17 mouse cellular contexts compared by ENCODE assay signal in genomic region chr9:26737116-26737515, GRCm38 (mm10). TPM values are rescaled to one million over a fixed set of nuclear protein-coding genes. Genes with fewer than 3 reads are reported as not detected.
DNase-seq lines count a peak whose midpoint lies in the region; ATAC-seq and TF ChIP-seq lines count a peak whose summit lies in the region.
"Had no signal": no experiment of that assay in that cellular context is flagged by ENCODE, and none has a peak within 500 bp of the region (broad histone marks: within the 10 kb centered on the region; RNA-seq: fewer than 3 reads in every experiment).

No protein-coding gene starts in this region.

- H3K36me3 ChIP-seq in forebrain, embryonic 14.5 days (ENCODE audit: control insufficient read depth, insufficient read depth, low read length) = no peaks in the 10 kb centered on the region; the same call in 1 of the 2 replicates
- no peaks in the 10 kb centered on the region for H3K36me3 ChIP-seq in forebrain, embryonic 12.5 days (replicated peaks)
- H3K36me3 ChIP-seq in midbrain, postnatal 0 days (ENCODE audit: insufficient read depth, low read length) = no peaks in the 10 kb centered on the region
- H3K36me3 ChIP-seq: embryonic facial prominence, embryonic 15.5 days; limb, embryonic 12.5 days had no signal

- no peak overlapping the region for H3K27ac ChIP-seq in forebrain, embryonic 14.5 days (ENCODE audit: low read depth, low read length)
- H3K27ac ChIP-seq in forebrain, embryonic 12.5 days = no peak overlapping the region
- H3K27ac ChIP-seq in midbrain, postnatal 0 days (ENCODE audit: low read depth, low read length) = no peak overlapping the region
- H3K27ac ChIP-seq: embryonic facial prominence, embryonic 15.5 days; limb, embryonic 12.5 days had no signal

- peaks cover 25% of the 10 kb centered on the region for H3K4me1 ChIP-seq in forebrain, embryonic 14.5 days (ENCODE audit: control insufficient read depth, insufficient read depth, low read length)
- H3K4me1 ChIP-seq in forebrain, embryonic 12.5 days = peaks cover 28% of the 10 kb centered on the region
- H3K4me1 ChIP-seq in midbrain, postnatal 0 days (ENCODE audit: insufficient read depth, low read length) = peaks cover 17% of the 10 kb centered on the region; the same call in 1 of the 2 replicates

- peak overlapping the region; percentile 23; the same call in 1 of the 2 replicates for H3K4me2 ChIP-seq in forebrain, embryonic 14.5 days (ENCODE audit: low read length)
- no peak overlapping the region for H3K4me2 ChIP-seq in forebrain, embryonic 12.5 days
- H3K4me2 ChIP-seq in midbrain, postnatal 0 days (ENCODE audit: low read depth, low read length, poor library complexity, severe bottlenecking) = peak overlapping the region; percentile 83
- H3K4me2 ChIP-seq: embryonic facial prominence, embryonic 15.5 days; limb, embryonic 12.5 days had no signal

- no peak overlapping the region for H3K9ac ChIP-seq in forebrain, embryonic 14.5 days (ENCODE audit: low read length)
- no peak overlapping the region for H3K9ac ChIP-seq in forebrain, embryonic 12.5 days
- H3K9ac ChIP-seq in midbrain, postnatal 0 days (replicated peaks; ENCODE audit: low read length, poor library complexity, severe bottlenecking) = peak overlapping the region; percentile 24; the same call in 1 of the 2 replicates
- H3K9ac ChIP-seq: embryonic facial prominence, embryonic 15.5 days; limb, embryonic 12.5 days had no signal

- no peak for TF ChIP-seq CTCF in midbrain, postnatal 0 days (IDR thresholded peaks at IDR 0.05)

- H3K4me3 ChIP-seq in forebrain, embryonic 14.5 days (ENCODE audit: low read depth, low read length) = no peak overlapping the region
- no peak overlapping the region for H3K4me3 ChIP-seq in forebrain, embryonic 12.5 days (replicated peaks)
- peak overlapping the region; percentile 22; the same call in 1 of the 2 replicates for H3K4me3 ChIP-seq in midbrain, postnatal 0 days (ENCODE audit: low read depth, low read length)
- H3K4me3 ChIP-seq: embryonic facial prominence, embryonic 15.5 days; limb, embryonic 12.5 days had no signal

- DNase-seq in forebrain, embryonic 14.5 days (ENCODE audit: low spot score) = peak; percentile 70
- DNase-seq in left cerebral cortex, postnatal 4 days = peak; percentile 86
- no peak for DNase-seq in left cerebral cortex, postnatal 36 days (ENCODE audit: low spot score in 2 of 2)
- DNase-seq in cerebellum, postnatal 36 days = peak; percentile 36 to 54
- DNase-seq in midbrain, postnatal 0 days (ENCODE audit: low spot score) = peak; percentile 72
- no peak for DNase-seq in heart, adult 9 months (ENCODE audit: low spot score in 2 of 2)
- no peak for DNase-seq in adipocyte (ENCODE audit: low spot score)
- DNase-seq: adrenal gland, postnatal 36 days had no signal

- 37% methylated on average over 5 of the region's 5 CpGs for WGBS in forebrain, embryonic 14.5 days
- 76% methylated on average over 5 of the region's 5 CpGs for WGBS in forebrain, embryonic 12.5 days
- WGBS in midbrain, postnatal 0 days = 28% methylated on average over 5 of the region's 5 CpGs

- ATAC-seq in forebrain, embryonic 14.5 days = no peak
- no peak for ATAC-seq in forebrain, embryonic 12.5 days (ENCODE audit: low FRiP score)
- no peak for ATAC-seq in midbrain, postnatal 0 days (ENCODE audit: low FRiP score)
- ATAC-seq: intestine, postnatal 0 days had no signal

- H3K27me3 ChIP-seq in forebrain, embryonic 14.5 days (replicated peaks; ENCODE audit: control insufficient read depth, insufficient read depth, low read length) = no peaks in the 10 kb centered on the region
- H3K27me3 ChIP-seq in forebrain, embryonic 12.5 days = peaks cover 22% of the 10 kb centered on the region
- no peaks in the 10 kb centered on the region for H3K27me3 ChIP-seq in midbrain, postnatal 0 days (ENCODE audit: insufficient read depth, low read length)

- intact Hi-C loops in left cerebral cortex, postnatal 4 days (cut with DNase I) = no loop called here
- intact Hi-C loops in left cerebral cortex, postnatal 36 days (cut with DNase I) = no loop called here

- no peaks in the 10 kb centered on the region for H3K9me3 ChIP-seq in forebrain, embryonic 14.5 days (replicated peaks; ENCODE audit: control insufficient read depth, low read length)
- no peaks in the 10 kb centered on the region for H3K9me3 ChIP-seq in forebrain, embryonic 12.5 days
- no peaks in the 10 kb centered on the region for H3K9me3 ChIP-seq in midbrain, postnatal 0 days (ENCODE audit: low read length)
- H3K9me3 ChIP-seq: embryonic facial prominence, embryonic 15.5 days; limb, embryonic 12.5 days had no signal

RNA-seq across cellular contexts. Expression of gene B3gat1, which starts 3.6 kb away (rescaled TPM):
- 26.0 and 35.2 TPM in 2 replicates for polyA plus RNA-seq in forebrain, embryonic 14.5 days (2014; fragmentation: Nextera tagmentation; extraction: Ambion mirVana)
- 11.3 and 13.5 TPM in 2 replicates for polyA plus RNA-seq in forebrain, embryonic 12.5 days (2016; fragmentation: Nextera tagmentation; extraction: Ambion mirVana)
- total RNA-seq in left cerebral cortex, postnatal 4 days (2021) = 100 to 1,000 TPM; 283 to 301 TPM
- 100 to 1,000 TPM; 210 to 227 TPM for total RNA-seq in left cerebral cortex, postnatal 36 days (2021)
- 195 and 197 TPM in 2 replicates for total RNA-seq in midbrain, postnatal 0 days (2014; rRNA removed)
- polyA plus RNA-seq in midbrain, postnatal 0 days (2015; fragmentation: Nextera tagmentation; extraction: Ambion mirVana) = 39.2 and 40.9 TPM in 2 replicates
- total RNA-seq: common myeloid progenitor, adult 5-6 weeks; granulocyte monocyte progenitor cell, adult 5-6 weeks had no signal
- polyA plus RNA-seq: heart, postnatal 0 days; liver, embryonic 16.5 days; thymus, postnatal 0 days had no signal

Comparison
In these comparisons a context has a peak if more than half of its experiments do, and no peak if none do; other contexts are left out.
1. DNase-seq: peak in forebrain, embryonic 14.5 days (single experiment), left cerebral cortex, postnatal 4 days (single experiment), cerebellum, postnatal 36 days (2 of 2) and midbrain, postnatal 0 days (single experiment); none in left cerebral cortex, postnatal 36 days (0 of 2), heart, adult 9 months (0 of 2) and adipocyte (single experiment).